Mouse (Mus musculus): ENCODE measurements around the gene Ankrd52. TPM values are rescaled to one million over a fixed set of nuclear protein-coding genes. Genes with fewer than 3 reads are reported as not detected.
A peak's percentile ranks its signal among the peaks of the same experiment; 100 is the strongest.

Gene Ankrd52
- polyA plus RNA-seq, 1 experiment from 2014 or later: 11.7 TPM

- 5% methylated on average over 36 of the region's 36 CpGs for WGBS
- peaks cover 53% of the 10 kb centered on the region for H3K4me1 ChIP-seq (replicated peaks)
These were observed 33.0 kb downstream of the Ankrd52 start for GRCm38 (mm10) chr10:128409692-128410559.

GRCm38 (mm10) chr10:128410560-128410845 is 33.6 kb downstream of the Ankrd52 start:
- WGBS: 19% methylated on average over 4 of the region's 4 CpGs
- Histone ChIP-seq H3K9ac (peak overlapping the region; percentile 96), H3K27ac (peak overlapping the region; percentile 62), H3K27me3 (no peaks in the 10 kb centered on the region), H3K36me3 (peaks cover 38% of the 10 kb centered on the region), H3K4me1 (replicated peaks) (peaks cover 55% of the 10 kb centered on the region), H3K4me2 (peak overlapping the region; percentile 90), H3K9me3 (no peaks in the 10 kb centered on the region), H3K4me3 (peak overlapping the region; percentile 93)
- ATAC-seq (ENCODE audit: low FRiP score): no peak

More at GRCm38 (mm10) chr10:128409692-128410559, 33.0 kb downstream of the Ankrd52 start:
- Histone ChIP-seq H3K4me3 (peak overlapping the region; percentile 93), H3K4me2 (peak overlapping the region; percentile 90), H3K27me3 (no peaks in the 10 kb centered on the region), H3K27ac (peak overlapping the region; percentile 89), H3K36me3 (peaks cover 33% of the 10 kb centered on the region), H3K9me3 (no peaks in the 10 kb centered on the region), H3K9ac (peak overlapping the region; percentile 96)
- peak; percentile 90 for ATAC-seq (ENCODE audit: low FRiP score)

GRCm38 (mm10) chr10:128411211-128412054 is 34.5 kb downstream of the Ankrd52 start, which contains the start of the genes Nabp2 and Rnf41:
Gene Nabp2 (minus strand): TSS chr10:128411492.
Gene Rnf41 (plus strand): TSS chr10:128411657.
- H3K4me2 ChIP-seq: peak within 1 kb of the TSS; percentile 90
- peaks cover 55% of the 10 kb centered on the region for H3K4me1 ChIP-seq (replicated peaks)
- under 1% methylated on average over 50 of the region's 50 CpGs for WGBS
- ATAC-seq (ENCODE audit: low FRiP score): peak; percentile 92
- peak within 1 kb of the TSS; percentile 93 for H3K4me3 ChIP-seq
- no peaks in the 10 kb centered on the region for H3K9me3 ChIP-seq
- peak within 1 kb of the TSS; percentile 97 for H3K27ac ChIP-seq
- peak within 1 kb of the TSS; percentile 96 for H3K9ac ChIP-seq
- no peaks in the 10 kb centered on the region for H3K27me3 ChIP-seq
- H3K36me3 ChIP-seq: peaks cover 38% of the 10 kb centered on the region

- Histone ChIP-seq H3K4me2 (peak overlapping the region; percentile 90), H3K27me3 (no peaks in the 10 kb centered on the region), H3K27ac (peak overlapping the region; percentile 97), H3K36me3 (peaks cover 42% of the 10 kb centered on the region), H3K9ac (peak overlapping the region; percentile 96), H3K4me1 (replicated peaks) (peaks cover 55% of the 10 kb centered on the region), H3K4me3 (peak overlapping the region; percentile 93), H3K9me3 (no peaks in the 10 kb centered on the region)
- under 1% methylated on average over 14 of the region's 14 CpGs for WGBS
- no peak for ATAC-seq (ENCODE audit: low FRiP score)
These were observed 35.1 kb downstream of the Ankrd52 start for GRCm38 (mm10) chr10:128412055-128412381.

- ATAC-seq (ENCODE audit: low FRiP score): no peak
- H3K4me3 ChIP-seq: peak overlapping the region; percentile 93
- no peaks in the 10 kb centered on the region for H3K27me3 ChIP-seq
- 40% methylated on average over 1 of the region's 1 CpGs for WGBS
- peak overlapping the region; percentile 90 for H3K4me2 ChIP-seq
- peaks cover 42% of the 10 kb centered on the region for H3K36me3 ChIP-seq
- peaks cover 55% of the 10 kb centered on the region for H3K4me1 ChIP-seq (replicated peaks)
- H3K9ac ChIP-seq: peak overlapping the region; percentile 96
- H3K9me3 ChIP-seq: no peaks in the 10 kb centered on the region
- H3K27ac ChIP-seq: peak overlapping the region; percentile 97
These were observed 35.6 kb downstream of the Ankrd52 start for GRCm38 (mm10) chr10:128412558-128412957.

- Histone ChIP-seq H3K4me1 (replicated peaks) (peaks cover 51% of the 10 kb centered on the region), H3K9ac (peak overlapping the region; percentile 96), H3K4me2 (peak overlapping the region; percentile 90), H3K4me3 (peak overlapping the region; percentile 93), H3K27me3 (no peaks in the 10 kb centered on the region), H3K27ac (no peak overlapping the region), H3K9me3 (no peaks in the 10 kb centered on the region), H3K36me3 (peaks cover 42% of the 10 kb centered on the region)
- 61% methylated on average over 1 of the region's 1 CpGs for WGBS
- no peak for ATAC-seq (ENCODE audit: low FRiP score)
These were observed 36.2 kb downstream of the Ankrd52 start for GRCm38 (mm10) chr10:128413076-128413475.

GRCm38 (mm10) chr10:128414848-128415247 is 37.9 kb downstream of the Ankrd52 start:
- Histone ChIP-seq H3K4me2 (no peak overlapping the region), H3K36me3 (peaks cover 59% of the 10 kb centered on the region), H3K27ac (no peak overlapping the region), H3K27me3 (no peaks in the 10 kb centered on the region), H3K9me3 (no peaks in the 10 kb centered on the region), H3K4me3 (no peak overlapping the region), H3K4me1 (replicated peaks) (peaks cover 42% of the 10 kb centered on the region), H3K9ac (0 out of 2 replicates have a peak overlapping the region, but pooled peaks have one; percentile 35)
- no peak for ATAC-seq (ENCODE audit: low FRiP score)
- 95% methylated on average over 5 of the region's 5 CpGs for WGBS

- no peak overlapping the region for H3K4me3 ChIP-seq
- H3K9me3 ChIP-seq: no peaks in the 10 kb centered on the region
- no peaks in the 10 kb centered on the region for H3K27me3 ChIP-seq
- ATAC-seq (ENCODE audit: low FRiP score): no peak
- H3K4me1 ChIP-seq (replicated peaks): no peaks in the 10 kb centered on the region
- 84% methylated on average over 5 of the region's 5 CpGs for WGBS
- H3K36me3 ChIP-seq: peaks cover 81% of the 10 kb centered on the region
- no peak overlapping the region for H3K27ac ChIP-seq
- H3K4me2 ChIP-seq: no peak overlapping the region
- H3K9ac ChIP-seq: no peak overlapping the region
These were observed 45.5 kb downstream of the Ankrd52 start for GRCm38 (mm10) chr10:128422426-128422825.

- Histone ChIP-seq H3K4me2 (no peak overlapping the region), H3K36me3 (peaks cover 79% of the 10 kb centered on the region), H3K9me3 (no peaks in the 10 kb centered on the region), H3K4me3 (no peak overlapping the region), H3K4me1 (replicated peaks) (no peaks in the 10 kb centered on the region), H3K27ac (no peak overlapping the region), H3K27me3 (no peaks in the 10 kb centered on the region), H3K9ac (no peak overlapping the region)
- no peak for ATAC-seq (ENCODE audit: low FRiP score)
- WGBS: 77% methylated on average over 7 of the region's 7 CpGs
These were observed 47.7 kb downstream of the Ankrd52 start for GRCm38 (mm10) chr10:128424604-128425003.

GRCm38 (mm10) chr10:128425260-128425659 is 48.3 kb downstream of the Ankrd52 start:
- Histone ChIP-seq H3K4me2 (no peak overlapping the region), H3K27ac (no peak overlapping the region), H3K9me3 (no peaks in the 10 kb centered on the region), H3K9ac (no peak overlapping the region), H3K27me3 (no peaks in the 10 kb centered on the region), H3K4me3 (no peak overlapping the region), H3K36me3 (peaks cover 79% of the 10 kb centered on the region), H3K4me1 (replicated peaks) (no peaks in the 10 kb centered on the region)
- WGBS: 91% methylated on average over 3 of the region's 3 CpGs
- ATAC-seq (ENCODE audit: low FRiP score): no peak

- Histone ChIP-seq H3K9me3 (no peaks in the 10 kb centered on the region), H3K36me3 (peaks cover 63% of the 10 kb centered on the region), H3K4me3 (no peak overlapping the region), H3K4me2 (no peak overlapping the region), H3K4me1 (replicated peaks) (no peaks in the 10 kb centered on the region), H3K9ac (no peak overlapping the region), H3K27ac (no peak overlapping the region), H3K27me3 (no peaks in the 10 kb centered on the region)
- ATAC-seq (ENCODE audit: low FRiP score): no peak
- 90% methylated on average over 5 of the region's 5 CpGs for WGBS
These were observed 52.1 kb downstream of the Ankrd52 start for GRCm38 (mm10) chr10:128429052-128429451.

GRCm38 (mm10) chr10:128429454-128429853 is 52.5 kb downstream of the Ankrd52 start:
- no peak overlapping the region for H3K9ac ChIP-seq
- no peak overlapping the region for H3K4me2 ChIP-seq
- H3K27me3 ChIP-seq: no peaks in the 10 kb centered on the region
- H3K9me3 ChIP-seq: no peaks in the 10 kb centered on the region
- peaks cover 62% of the 10 kb centered on the region for H3K36me3 ChIP-seq
- no peak overlapping the region for H3K4me3 ChIP-seq
- no peak for ATAC-seq (ENCODE audit: low FRiP score)
- H3K4me1 ChIP-seq (replicated peaks): no peaks in the 10 kb centered on the region
- H3K27ac ChIP-seq: no peak overlapping the region
- WGBS: 84% methylated on average over 4 of the region's 4 CpGs
